Mouse (Mus musculus) testis, adult 2 months (tissue): Measurements from ENCODE around the gene Srgap1.

Experiments
- CTCF ChIP-seq: fragments of 200-500 bp; IDR thresholded peaks from 2 replicates; pipeline ENCODE4 v1.5.1; 2012; ENCODE audit warnings: low read depth, mild to moderate bottlenecking, inconsistent platforms, low read length, moderate library complexity; ENCODE audit not compliant: control insufficient read depth, insufficient read depth, insufficient replicate concordance
- POLR2A ChIP-seq: fragments of 200-500 bp; IDR thresholded peaks from 2 replicates; pipeline ENCODE4 v1.6.1; 2012; ENCODE audit warnings: low read depth, mild to moderate bottlenecking, inconsistent platforms, low read length, moderate library complexity; ENCODE audit not compliant: control insufficient read depth

- TF ChIP-seq CTCF, result no peak
- no peak for TF ChIP-seq POLR2A
Observed at GRCm38 (mm10) chr10:121984887-121985286, 62.2 kb downstream of the Srgap1 start.
